Mouse (Mus musculus) liver, embryonic 14.5 days (tissue): ENCODE results near the gene Wdr83.

ENCODE experiments used
- CTCF ChIP-seq: IDR thresholded peaks from 2 replicates; pipeline ENCODE4 v1.5.1; 2016; ENCODE audit warnings: antibody characterized with exemption, low read depth, control low read depth
- EP300 ChIP-seq: IDR thresholded peaks from 2 replicates; pipeline ENCODE4 v1.6.1; 2016; ENCODE audit warnings: antibody characterized with exemption, low read depth

GRCm38 (mm10) chr8:85122995-85123394 lies 41.9 kb upstream of the Wdr83 start, which contains the start of gene Zfp791:
- TF ChIP-seq EP300 (no peak), CTCF (no peak)
